Mouse (Mus musculus): ENCODE measurements at regions not wholly inside any gene's neighbourhood (a gene's known extent, or its start where the extent isn't known, plus 50 kb on each side); places are given as distances from the start of the nearest gene placed in this dataset.

- POLR2A ChIA-PET: no interaction called here
- CTCF ChIA-PET: no interaction called here
These were observed 146.9 kb upstream of the Pum3 start for GRCm38 (mm10) chr19:27576478-27576877.

GRCm38 (mm10) chr19:27566929-27567328 is 137.3 kb upstream of the Pum3 start:
- POLR2A ChIA-PET: interaction anchor here in 1 of 4 experiments (0.6 kb wide), 1 partner anchor 78 kb away, joined by 3 read pairs; no protein-coding TSS in a partner anchor
- CTCF ChIA-PET: no interaction called here

GRCm38 (mm10) chr19:27566060-27566459 is 136.4 kb upstream of the Pum3 start:
- ChIA-PET POLR2A (no interaction called here), CTCF (no interaction called here)

GRCm38 (mm10) chr19:27564086-27564485 is 134.5 kb upstream of the Pum3 start:
- CTCF ChIA-PET: no interaction called here
- POLR2A ChIA-PET: no interaction called here

GRCm38 (mm10) chr19:27563592-27563991 is 134.0 kb upstream of the Pum3 start:
- POLR2A ChIA-PET: no interaction called here
- CTCF ChIA-PET: no interaction called here

GRCm38 (mm10) chr19:27558199-27558598 is 128.6 kb upstream of the Pum3 start:
- CTCF ChIA-PET: no interaction called here
- POLR2A ChIA-PET: no interaction called here

- POLR2A ChIA-PET: interaction anchor here in 1 of 4 experiments (0.5 to 0.6 kb wide), 2 partner anchors 54 to 74 kb away, joined by 3 to 6 read pairs; no protein-coding TSS in a partner anchor
- CTCF ChIA-PET: interaction anchor here in 1 of 4 experiments (0.6 kb wide), 1 partner anchor 1169 kb away, joined by 3 read pairs; no protein-coding TSS in a partner anchor
These were observed 127.1 kb upstream of the Pum3 start for GRCm38 (mm10) chr19:27556697-27557096.

GRCm38 (mm10) chr19:27554841-27555240 is 125.2 kb upstream of the Pum3 start:
- CTCF ChIA-PET: no interaction called here
- POLR2A ChIA-PET: no interaction called here

GRCm38 (mm10) chr19:27553266-27553665 is 123.6 kb upstream of the Pum3 start:
- ChIA-PET POLR2A (interaction anchor here in 1 of 4 experiments (0.5 to 0.6 kb wide), 2 partner anchors 669 to 1868 kb away, joined by 3 to 5 read pairs; no protein-coding TSS in a partner anchor), CTCF (interaction anchor here in 1 of 4 experiments (0.6 kb wide), 1 partner anchor 52 kb away, joined by 5 read pairs; no protein-coding TSS in a partner anchor)

- ChIA-PET CTCF (no interaction called here), POLR2A (no interaction called here)
These were observed 108.1 kb upstream of the Pum3 start for GRCm38 (mm10) chr19:27537746-27538145.

- CTCF ChIA-PET: no interaction called here
- POLR2A ChIA-PET: no interaction called here
These were observed 107.4 kb upstream of the Pum3 start for GRCm38 (mm10) chr19:27537066-27537465.

GRCm38 (mm10) chr19:27527940-27528558 is 98.4 kb upstream of the Pum3 start:
- ChIA-PET CTCF (no interaction called here), POLR2A (no interaction called here)

- ChIA-PET CTCF (no interaction called here), POLR2A (no interaction called here)
These were observed 89.9 kb upstream of the Pum3 start for GRCm38 (mm10) chr19:27519326-27520061.

GRCm38 (mm10) chr19:27514267-27514666 is 84.6 kb upstream of the Pum3 start:
- POLR2A ChIA-PET: no interaction called here
- CTCF ChIA-PET: no interaction called here

GRCm38 (mm10) chr19:27513535-27513934 is 83.9 kb upstream of the Pum3 start:
- CTCF ChIA-PET: no interaction called here
- POLR2A ChIA-PET: no interaction called here

GRCm38 (mm10) chr19:27511340-27511739 is 81.7 kb upstream of the Pum3 start:
- CTCF ChIA-PET: interaction anchor here in 3 of 4 experiments (0.5 to 0.6 kb wide), 3 partner anchors 172 to 969 kb away, joined by 3 to 9 read pairs (median 6); no protein-coding TSS in a partner anchor
- POLR2A ChIA-PET: no interaction called here

GRCm38 (mm10) chr19:27509956-27510639 is 80.5 kb upstream of the Pum3 start:
- ChIA-PET CTCF (no interaction called here), POLR2A (no interaction called here)

- CTCF ChIA-PET: no interaction called here
- POLR2A ChIA-PET: no interaction called here
These were observed 68.7 kb upstream of the Pum3 start for GRCm38 (mm10) chr19:27498278-27498677.

GRCm38 (mm10) chr19:27492468-27492867 is 62.8 kb upstream of the Pum3 start:
- POLR2A ChIA-PET: no interaction called here
- CTCF ChIA-PET: no interaction called here

- CTCF ChIA-PET: no interaction called here
- POLR2A ChIA-PET: no interaction called here
These were observed 62.2 kb upstream of the Pum3 start for GRCm38 (mm10) chr19:27491873-27492272.

- ChIA-PET CTCF (no interaction called here), POLR2A (interaction anchor here in 1 of 4 experiments (0.7 kb wide), 1 partner anchor 79 kb away, joined by 11 read pairs; no protein-coding TSS in a partner anchor)
These were observed 59.4 kb upstream of the Pum3 start for GRCm38 (mm10) chr19:27489053-27489452.
